Mouse (Mus musculus) lung, embryonic 16.5 days (tissue): ENCODE measurements at regions not wholly inside any gene's neighbourhood (a gene's known extent, or its start where the extent isn't known, plus 50 kb on each side); places are given as distances from the start of the nearest gene placed in this dataset.

Source experiments
- ATAC-seq: fragments of 200-750 bp; cut with Nextera tagmentation; 2 replicates; pipeline ENCODE4 v1.8.0; 2017; ENCODE audit warnings: low read depth, mild to moderate bottlenecking, moderate library complexity
- H3K27ac ChIP-seq: fragments of 300-500 bp; sonication (generic); 2 replicates; pipeline ENCODE4 v1.5.1; 2014; ENCODE audit warnings: mild to moderate bottlenecking, control low read depth, low read length
- H3K27me3 ChIP-seq: fragments of 300-500 bp; sonication (generic); 2 replicates; pipeline ENCODE4 v1.6.1; 2014; ENCODE audit warnings: low read depth, low read length, mixed read lengths; ENCODE audit not compliant: control insufficient read depth, insufficient read depth
- H3K36me3 ChIP-seq: fragments of 300-500 bp; sonication (generic); 2 replicates; pipeline ENCODE4 v1.6.1; 2014; ENCODE audit warnings: low read length; ENCODE audit not compliant: control insufficient read depth, insufficient read depth
- H3K4me1 ChIP-seq: fragments of 300-500 bp; sonication (generic); replicated peaks from 2 replicates; pipeline ENCODE4 v1.6.1; 2014; ENCODE audit warnings: low read length, mixed read lengths; ENCODE audit not compliant: control insufficient read depth, insufficient read depth
- H3K4me2 ChIP-seq: fragments of 300-500 bp; sonication (generic); 2 replicates; pipeline ENCODE4 v1.6.1; 2014; ENCODE audit warnings: low read depth, low read length, control low read depth
- H3K4me3 ChIP-seq: fragments of 300-500 bp; sonication (generic); 2 replicates; pipeline ENCODE4 v1.5.1; 2014; ENCODE audit warnings: mild to moderate bottlenecking, low read length, control low read depth
- H3K9ac ChIP-seq: fragments of 300-500 bp; sonication (generic); 2 replicates; pipeline ENCODE4 v1.6.1; 2014; ENCODE audit warnings: low read length, control low read depth
- H3K9me3 ChIP-seq: fragments of 300-500 bp; sonication (generic); 2 replicates; pipeline ENCODE4 v1.6.1; 2016; ENCODE audit warnings: low read length; ENCODE audit not compliant: control insufficient read depth
- WGBS: fragments of 180-500 bp; shearing (Covaris S2); extraction: QIAGEN DNeasy Blood & Tissue Kit; methylation state at CpG from one replicate; pipeline ENCODE4 v1.1.7; 2014; 5-methylcytosine and 5-hydroxymethylcytosine counted together

- peaks cover 7% of the 10 kb centered on the region for H3K9me3 ChIP-seq
- 0 out of 2 replicates have a peak, but pooled peaks cover 3% of the 10 kb centered on the region for H3K4me1 ChIP-seq
- no peaks in the 10 kb centered on the region for H3K27me3 ChIP-seq
- H3K27ac ChIP-seq: no peak overlapping the region
- no peak overlapping the region for H3K9ac ChIP-seq
- no peak for ATAC-seq
- no peaks in the 10 kb centered on the region for H3K36me3 ChIP-seq
- H3K4me3 ChIP-seq: no peak overlapping the region
- WGBS: 56% methylated on average over 1 of the region's 1 CpGs
- no peak overlapping the region for H3K4me2 ChIP-seq
Measured at GRCm38 (mm10) chr11:7533327-7533726, 319.6 kb upstream of the Igfbp3 start.

- no peaks in the 10 kb centered on the region for H3K27me3 ChIP-seq
- peaks cover 5% of the 10 kb centered on the region for H3K9me3 ChIP-seq
- 73% methylated on average over 3 of the region's 3 CpGs for WGBS
- no peak overlapping the region for H3K27ac ChIP-seq
- H3K4me2 ChIP-seq: no peak overlapping the region
- no peak overlapping the region for H3K4me3 ChIP-seq
- no peak overlapping the region for H3K9ac ChIP-seq
- 0 out of 2 replicates have a peak, but pooled peaks cover 3% of the 10 kb centered on the region for H3K4me1 ChIP-seq
- H3K36me3 ChIP-seq: no peaks in the 10 kb centered on the region
- no peak for ATAC-seq
Measured at GRCm38 (mm10) chr11:7531847-7532246, 318.1 kb upstream of the Igfbp3 start.

GRCm38 (mm10) chr11:7530482-7531148 is 316.9 kb upstream of the Igfbp3 start:
- Histone ChIP-seq H3K27ac (no peak overlapping the region), H3K9me3 (no peaks in the 10 kb centered on the region), H3K4me3 (no peak overlapping the region), H3K27me3 (no peaks in the 10 kb centered on the region), H3K36me3 (no peaks in the 10 kb centered on the region), H3K4me2 (no peak overlapping the region), H3K9ac (no peak overlapping the region), H3K4me1 (0 out of 2 replicates have a peak, but pooled peaks cover 3% of the 10 kb centered on the region)
- WGBS: 50% methylated on average over 6 of the region's 6 CpGs
- ATAC-seq: peak; percentile 56; the same call in 1 of the 2 replicates

- H3K27me3 ChIP-seq: no peaks in the 10 kb centered on the region
- no peaks in the 10 kb centered on the region for H3K36me3 ChIP-seq
- 61% methylated on average over 2 of the region's 2 CpGs for WGBS
- ATAC-seq: no peak
- no peak overlapping the region for H3K4me2 ChIP-seq
- H3K4me3 ChIP-seq: no peak overlapping the region
- H3K9me3 ChIP-seq: no peaks in the 10 kb centered on the region
- H3K27ac ChIP-seq: no peak overlapping the region
- no peak overlapping the region for H3K9ac ChIP-seq
- no peaks in the 10 kb centered on the region for H3K4me1 ChIP-seq
Measured at GRCm38 (mm10) chr11:7519556-7519955, 305.8 kb upstream of the Igfbp3 start.

- no peaks in the 10 kb centered on the region for H3K36me3 ChIP-seq
- no peaks in the 10 kb centered on the region for H3K9me3 ChIP-seq
- no peak for ATAC-seq
- H3K4me1 ChIP-seq: no peaks in the 10 kb centered on the region
- H3K27ac ChIP-seq: no peak overlapping the region
- no peak overlapping the region for H3K4me3 ChIP-seq
- H3K9ac ChIP-seq: no peak overlapping the region
- H3K4me2 ChIP-seq: no peak overlapping the region
- WGBS: 80% methylated on average over 5 of the region's 5 CpGs
- no peaks in the 10 kb centered on the region for H3K27me3 ChIP-seq
Measured at GRCm38 (mm10) chr11:7508861-7509260, 295.1 kb upstream of the Igfbp3 start.

- Histone ChIP-seq H3K9ac (no peak overlapping the region), H3K4me1 (no peaks in the 10 kb centered on the region), H3K27me3 (no peaks in the 10 kb centered on the region), H3K9me3 (no peaks in the 10 kb centered on the region), H3K4me2 (no peak overlapping the region), H3K4me3 (no peak overlapping the region), H3K27ac (no peak overlapping the region), H3K36me3 (no peaks in the 10 kb centered on the region)
- 31% methylated on average over 7 of the region's 7 CpGs for WGBS
- ATAC-seq: no peak
Measured at GRCm38 (mm10) chr11:7506421-7506945, 292.8 kb upstream of the Igfbp3 start.

- Histone ChIP-seq H3K36me3 (no peaks in the 10 kb centered on the region), H3K4me1 (no peaks in the 10 kb centered on the region), H3K27me3 (no peaks in the 10 kb centered on the region), H3K9ac (no peak overlapping the region), H3K4me3 (no peak overlapping the region), H3K9me3 (no peaks in the 10 kb centered on the region), H3K27ac (no peak overlapping the region), H3K4me2 (no peak overlapping the region)
- 63% methylated on average over 10 of the region's 10 CpGs for WGBS
- ATAC-seq: no peak
Measured at GRCm38 (mm10) chr11:7504651-7505321, 291.1 kb upstream of the Igfbp3 start.

GRCm38 (mm10) chr11:7502679-7503078 is 289.0 kb upstream of the Igfbp3 start:
- Histone ChIP-seq H3K4me2 (no peak overlapping the region), H3K9me3 (no peaks in the 10 kb centered on the region), H3K9ac (no peak overlapping the region), H3K27me3 (no peaks in the 10 kb centered on the region), H3K4me1 (no peaks in the 10 kb centered on the region), H3K27ac (no peak overlapping the region), H3K36me3 (no peaks in the 10 kb centered on the region), H3K4me3 (no peak overlapping the region)
- no peak for ATAC-seq
- 60% methylated on average over 2 of the region's 2 CpGs for WGBS

GRCm38 (mm10) chr11:7502045-7502444 is 288.3 kb upstream of the Igfbp3 start:
- Histone ChIP-seq H3K4me1 (no peaks in the 10 kb centered on the region), H3K9me3 (no peaks in the 10 kb centered on the region), H3K27me3 (no peaks in the 10 kb centered on the region), H3K9ac (no peak overlapping the region), H3K36me3 (no peaks in the 10 kb centered on the region), H3K4me3 (no peak overlapping the region), H3K27ac (no peak overlapping the region), H3K4me2 (no peak overlapping the region)
- ATAC-seq: no peak
- WGBS: 80% methylated on average over 2 of the region's 2 CpGs
